Mouse (Mus musculus) kidney, adult 9 months (tissue): ENCODE results near the gene Pde5a.

Experiments
- DNase-seq: peaks from one replicate; pipeline ENCODE4 v3.0.0; 2022

Pde5a gene

DNA sequence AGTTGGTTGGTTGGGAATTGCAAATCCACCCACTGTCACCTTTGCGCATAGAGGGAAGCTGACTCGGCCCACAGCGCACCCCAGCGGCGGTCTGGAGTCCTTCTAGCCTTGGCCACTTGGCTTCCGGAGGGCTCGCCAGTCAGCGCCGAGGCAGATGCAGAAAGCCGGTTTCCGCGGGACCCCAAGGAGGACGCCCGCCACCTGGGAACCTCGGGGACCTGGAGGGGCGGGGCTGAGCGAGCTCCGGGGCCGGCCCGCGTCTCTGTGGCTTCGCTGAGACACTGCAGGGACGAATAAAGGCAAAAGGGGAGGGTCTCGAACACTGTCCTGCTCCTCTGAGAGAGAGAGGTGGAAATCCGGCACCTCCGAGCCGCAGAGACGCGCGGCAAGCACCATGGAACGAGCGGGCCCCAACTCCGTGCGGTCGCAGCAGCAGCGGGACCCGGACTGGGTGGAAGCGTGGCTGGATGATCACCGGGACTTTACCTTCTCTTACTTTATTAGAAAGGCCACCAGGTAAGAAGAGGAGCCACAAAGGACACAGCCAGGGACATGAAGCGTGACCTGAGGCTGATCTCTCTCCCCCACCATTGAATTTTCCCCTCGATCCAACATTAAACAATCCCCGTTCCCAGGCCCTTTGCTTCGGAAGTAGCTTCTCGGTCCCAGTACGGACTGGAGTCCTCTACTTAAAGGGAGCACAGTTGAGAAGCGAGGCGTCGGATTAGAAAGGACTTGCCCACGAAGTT is at the start of gene Pde5a:
Pde5a (plus strand) TSS at position 96 of the 749 bp plus-strand sequence.
- peak; percentile 70 for DNase-seq

- DNase-seq: no peak
Measured at GRCm38 (mm10) chr3:122680851-122681250, 47.9 kb upstream of the Pde5a start.

DNA sequence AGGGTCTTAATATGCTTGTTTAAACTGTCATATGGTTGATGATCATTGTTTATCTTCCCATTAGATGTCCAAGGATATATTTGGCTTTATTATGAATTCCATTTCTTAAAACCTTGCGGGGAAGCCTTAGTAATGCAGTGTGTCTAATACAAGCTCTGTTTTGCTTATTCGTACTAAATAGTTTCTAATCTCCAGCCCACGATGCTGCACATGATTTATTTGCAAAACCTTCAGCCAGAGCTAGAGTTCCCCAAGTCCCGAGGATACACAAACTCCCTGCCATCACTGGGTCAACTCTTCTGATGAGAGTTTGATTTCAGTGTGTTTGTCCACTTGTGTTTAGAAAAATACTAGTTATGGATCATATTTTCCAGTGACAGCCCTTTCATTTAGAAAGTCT is 46.4 kb upstream of the Pde5a start:
- no peak for DNase-seq

DNA sequence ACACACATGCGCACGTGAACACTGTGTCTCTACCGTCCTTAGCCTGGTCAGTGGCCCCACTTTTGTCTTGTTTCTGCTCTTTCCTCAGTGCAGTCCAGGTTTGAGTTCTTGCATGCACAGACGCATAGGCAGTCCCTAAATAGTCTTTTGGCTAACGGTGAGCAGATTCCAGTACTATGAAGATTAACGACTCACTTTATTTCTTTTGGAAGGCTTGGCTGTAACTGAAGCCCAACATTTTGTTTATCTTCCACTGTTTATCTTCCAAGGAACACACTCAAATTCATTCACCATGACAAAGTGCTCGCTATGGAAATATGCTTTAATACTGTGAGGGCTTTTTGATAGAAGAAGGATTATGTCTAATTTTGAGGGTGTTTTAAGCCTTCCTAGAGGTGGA is 43.9 kb upstream of the Pde5a start:
- peak; percentile 4 for DNase-seq

GRCm38 (mm10) chr3:122693039-122693438 is 35.7 kb upstream of the Pde5a start:
- DNase-seq: no peak

- DNase-seq: no peak
Measured at GRCm38 (mm10) chr3:122695870-122696269, 32.9 kb upstream of the Pde5a start.

DNA sequence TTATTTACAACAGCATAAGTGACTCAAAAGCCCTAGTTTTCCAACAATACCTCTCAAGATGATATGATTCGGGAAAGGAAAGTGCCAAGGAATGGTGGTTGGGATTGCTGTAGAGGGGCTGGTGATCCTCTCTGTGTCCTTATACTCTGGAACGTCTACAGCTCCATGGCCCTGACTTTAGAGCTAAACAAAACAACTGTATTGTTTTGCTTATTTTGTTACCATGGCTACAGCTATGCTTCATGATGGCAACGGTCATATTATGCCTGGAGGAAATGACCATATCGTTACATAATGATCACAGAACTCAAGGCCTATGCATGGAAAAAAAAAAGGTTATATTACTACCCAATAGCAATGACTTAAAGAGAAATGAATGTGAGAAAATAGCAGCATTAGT is 32.1 kb upstream of the Pde5a start:
- DNase-seq: no peak

- no peak for DNase-seq
Measured at GRCm38 (mm10) chr3:122704209-122704608, 24.5 kb upstream of the Pde5a start.

- no peak for DNase-seq
Measured at GRCm38 (mm10) chr3:122705246-122705645, 23.5 kb upstream of the Pde5a start.

- no peak for DNase-seq
Measured at GRCm38 (mm10) chr3:122708485-122708884, 20.3 kb upstream of the Pde5a start.

- no peak for DNase-seq
Measured at GRCm38 (mm10) chr3:122710141-122710540, 18.6 kb upstream of the Pde5a start.

DNA sequence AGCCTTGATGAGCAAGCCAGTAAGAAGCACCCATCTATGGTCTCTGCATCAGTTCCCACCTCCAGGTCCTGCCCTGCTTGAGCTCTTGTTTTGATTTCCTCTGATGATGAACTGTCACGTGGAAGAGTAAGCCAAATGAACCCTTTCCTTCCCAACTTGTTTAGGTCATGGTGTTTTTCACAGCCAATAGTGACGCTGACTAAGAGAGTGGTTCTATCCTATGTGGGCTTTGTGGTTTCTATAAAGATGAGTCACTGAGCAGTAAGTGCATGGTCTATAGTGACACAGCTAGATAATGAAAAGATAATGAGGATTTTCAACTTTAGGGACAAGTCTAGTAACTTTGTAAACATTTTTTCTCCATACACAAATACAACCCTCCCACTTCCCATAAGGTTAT is 10.1 kb upstream of the Pde5a start:
- no peak for DNase-seq

GRCm38 (mm10) chr3:122721522-122721921 is 7.2 kb upstream of the Pde5a start:
- no peak for DNase-seq

GRCm38 (mm10) chr3:122729601-122729959 is 833 bp downstream of the Pde5a start:
- peak; percentile 23 for DNase-seq

DNA sequence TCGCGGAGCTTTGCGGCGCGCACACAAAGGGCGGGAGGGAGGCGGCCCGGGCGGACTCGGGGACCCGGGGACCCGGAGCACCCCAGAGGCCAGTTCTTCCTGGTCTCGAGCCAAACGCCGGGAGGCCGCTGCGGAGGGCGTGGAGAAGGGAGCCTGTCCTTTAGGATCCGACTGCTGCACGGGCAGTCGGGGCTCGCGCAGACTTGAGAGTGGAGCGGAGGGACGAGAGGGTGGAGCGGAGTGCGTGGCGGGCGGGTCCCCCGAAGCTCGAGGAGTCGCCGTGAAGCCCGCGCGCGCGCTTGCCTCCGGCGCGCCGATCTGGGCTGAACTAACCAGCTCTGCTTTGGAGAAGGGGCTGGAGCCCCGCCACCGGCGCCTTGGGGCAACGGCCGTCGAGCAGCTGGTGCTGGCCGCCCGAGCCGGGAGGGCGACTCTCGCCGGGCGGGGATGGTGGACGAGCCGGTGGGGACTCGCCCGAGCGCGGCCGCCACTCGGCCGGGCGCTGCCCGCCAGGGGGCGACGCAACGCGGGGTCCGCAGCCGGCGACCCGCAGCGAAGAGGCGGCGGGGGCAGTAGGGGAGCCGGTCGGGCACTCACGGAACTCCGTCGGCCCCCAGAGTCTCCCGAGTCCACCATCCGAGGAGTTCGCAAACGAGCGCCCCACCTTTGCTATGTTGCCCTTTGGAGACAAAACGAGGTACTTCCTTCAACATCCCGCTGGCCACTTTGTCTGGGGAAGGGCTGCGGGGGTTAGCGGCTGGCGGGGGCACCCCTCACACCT is 1.4 kb downstream of the Pde5a start:
- peak; percentile 50 for DNase-seq

DNA sequence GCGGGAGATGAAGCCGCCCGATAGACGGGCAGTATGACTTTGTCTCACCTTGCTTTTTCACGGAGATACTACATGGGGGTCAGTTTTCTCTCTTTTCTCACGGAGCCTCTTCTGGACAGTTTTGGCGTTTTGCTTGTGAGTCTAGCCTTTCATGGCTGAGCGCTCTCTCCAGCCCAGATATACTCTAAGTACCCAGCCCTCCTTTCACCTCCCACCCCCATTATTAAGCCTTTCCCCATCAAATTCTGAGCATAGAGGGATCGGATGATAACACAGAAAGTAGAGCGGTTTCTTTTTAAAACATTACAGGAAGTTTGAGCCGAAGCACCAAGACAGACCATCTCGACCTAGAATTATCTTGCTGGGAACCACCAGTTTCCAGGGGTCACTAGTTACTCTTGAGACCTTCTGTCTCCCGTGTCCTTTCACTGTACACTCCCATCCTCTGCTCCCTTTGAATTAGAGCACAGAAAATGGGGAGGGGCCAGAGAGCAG is 2.0 kb downstream of the Pde5a start:
- no peak for DNase-seq

GRCm38 (mm10) chr3:122733806-122734205 is 5.1 kb downstream of the Pde5a start:
- DNase-seq: no peak

GRCm38 (mm10) chr3:122734329-122734728 is 5.6 kb downstream of the Pde5a start:
- DNase-seq: no peak

GRCm38 (mm10) chr3:122739460-122739859 is 10.7 kb downstream of the Pde5a start:
- no peak for DNase-seq

DNA sequence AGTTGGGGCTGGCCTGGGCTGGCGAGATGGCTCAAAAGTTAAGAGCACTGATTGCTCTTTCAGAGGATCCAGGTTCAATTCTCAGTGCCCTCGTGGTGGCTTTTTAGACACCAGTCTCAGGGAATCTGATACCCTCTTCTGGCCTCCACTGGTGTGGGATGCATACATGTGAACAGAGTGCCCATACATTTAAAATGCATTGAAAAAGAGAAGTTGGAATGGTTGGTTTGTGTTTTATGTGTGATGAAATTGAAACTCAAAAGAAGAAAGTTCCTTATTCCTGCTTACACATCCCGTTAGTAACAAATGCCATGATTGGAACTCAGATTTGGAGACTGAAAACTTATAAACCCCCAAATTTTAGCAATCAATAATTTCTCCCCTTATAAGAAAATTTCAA is 15.5 kb downstream of the Pde5a start:
- no peak for DNase-seq

- no peak for DNase-seq
Measured at GRCm38 (mm10) chr3:122747921-122748700, 19.4 kb downstream of the Pde5a start.

GRCm38 (mm10) chr3:122763240-122763761 is 34.6 kb downstream of the Pde5a start:
- DNase-seq: no peak

DNA sequence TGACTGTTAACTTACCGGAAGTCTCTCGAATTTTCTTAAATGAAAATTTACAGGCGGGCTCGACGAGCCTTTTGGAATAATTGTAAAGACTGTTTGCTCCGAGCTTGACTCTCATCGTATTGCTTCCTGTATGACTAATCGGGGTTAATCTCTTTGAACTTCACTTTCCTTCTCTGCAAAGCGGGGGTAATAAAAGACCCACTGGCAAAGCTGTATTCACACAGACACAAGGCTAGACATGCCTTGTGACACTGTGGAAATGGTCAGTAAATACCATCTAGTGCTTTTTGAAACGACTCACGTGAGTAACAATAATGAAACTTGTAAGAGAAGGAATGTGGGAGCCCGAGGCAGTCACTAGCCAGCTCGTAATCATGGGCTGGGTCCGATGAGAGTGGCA is 35.0 kb downstream of the Pde5a start:
- DNase-seq: no peak
